Mouse (Mus musculus): ENCODE measurements around the gene Plcg2. TPM values are rescaled to one million over a fixed set of nuclear protein-coding genes. Genes with fewer than 3 reads are reported as not detected.

Plcg2 gene
- polyA plus RNA-seq, 1 experiment from 2014 or later = 2.0 TPM

- Histone ChIP-seq H3K9me3 (no peaks in the 10 kb centered on the region), H3K27me3 (no peaks in the 10 kb centered on the region), H3K9ac (replicated peaks) (no peak overlapping the region), H3K4me2 (replicated peaks) (no peak overlapping the region), H3K4me3 (no peak overlapping the region), H3K36me3 (no peaks in the 10 kb centered on the region), H3K4me1 (no peaks in the 10 kb centered on the region), H3K27ac (replicated peaks) (no peak overlapping the region)
- 61% methylated on average over 2 of the region's 2 CpGs for WGBS
- ATAC-seq (ENCODE audit: low FRiP score, low read depth) = no peak
These were observed 147.9 kb downstream of the Plcg2 start for GRCm38 (mm10) chr8:117646020-117646419.

- no peaks in the 10 kb centered on the region for H3K27me3 ChIP-seq
- H3K36me3 ChIP-seq = no peaks in the 10 kb centered on the region
- H3K4me3 ChIP-seq = no peak overlapping the region
- no peak overlapping the region for H3K4me2 ChIP-seq (replicated peaks)
- ATAC-seq (ENCODE audit: low FRiP score, low read depth) = no peak
- no peaks in the 10 kb centered on the region for H3K9me3 ChIP-seq
- WGBS = 79% methylated on average over 5 of the region's 5 CpGs
- H3K27ac ChIP-seq (replicated peaks) = no peak overlapping the region
- no peak overlapping the region for H3K9ac ChIP-seq (replicated peaks)
- no peaks in the 10 kb centered on the region for H3K4me1 ChIP-seq
These were observed 148.3 kb downstream of the Plcg2 start for GRCm38 (mm10) chr8:117646440-117646839.

DNA sequence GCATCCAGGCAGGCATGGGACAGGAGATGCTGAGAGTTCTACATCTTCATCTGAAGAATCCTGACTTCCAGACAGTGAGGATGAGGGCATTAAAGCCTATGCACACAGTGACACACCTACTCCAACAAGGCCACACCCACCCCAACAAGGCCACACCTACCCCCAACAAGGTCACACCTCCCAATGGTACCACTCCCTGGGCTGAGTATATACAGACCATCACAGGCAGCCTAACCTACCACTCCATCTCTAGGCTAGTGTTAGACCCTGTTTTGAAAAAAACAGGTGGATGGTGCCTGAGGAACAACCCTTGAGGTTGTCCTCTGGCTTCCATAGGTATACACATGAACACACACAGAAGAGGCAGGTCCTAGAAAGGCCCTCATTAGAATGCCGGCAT, 154.2 kb downstream of the Plcg2 start:
- Histone ChIP-seq H3K27me3 (no peaks in the 10 kb centered on the region), H3K9ac (replicated peaks) (no peak overlapping the region)
- ATAC-seq (ENCODE audit: low FRiP score, low read depth) = no peak

DNA sequence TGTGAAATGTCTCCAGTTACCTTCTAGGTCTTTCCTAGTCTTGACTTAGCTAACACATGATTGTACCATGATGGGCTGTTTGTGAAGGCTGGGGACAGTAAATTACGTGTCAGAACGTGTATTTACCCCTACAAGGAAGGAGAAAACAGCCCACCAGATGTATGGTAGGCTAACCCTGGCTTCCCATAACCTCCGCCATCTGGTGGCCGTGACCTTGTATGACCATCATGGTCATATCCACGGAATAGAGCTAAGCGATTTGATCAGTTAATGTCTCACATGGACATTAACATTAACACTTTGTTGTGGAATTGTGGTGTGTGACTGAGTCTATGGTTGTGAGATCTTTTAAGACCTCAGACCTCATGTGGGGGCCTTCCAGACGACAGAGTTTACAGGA, 160.9 kb downstream of the Plcg2 start:
- Histone ChIP-seq H3K4me3 (no peak overlapping the region), H3K4me2 (replicated peaks) (no peak overlapping the region)
- no peak for ATAC-seq (ENCODE audit: low FRiP score, low read depth)

More for the DNA sequence above, 154.2 kb downstream of the Plcg2 start:
- Histone ChIP-seq H3K4me3 (no peak overlapping the region), H3K27ac (replicated peaks) (no peak overlapping the region), H3K9me3 (no peaks in the 10 kb centered on the region), H3K36me3 (no peaks in the 10 kb centered on the region), H3K4me1 (no peaks in the 10 kb centered on the region), H3K4me2 (replicated peaks) (no peak overlapping the region)
- 100% methylated on average over 1 of the region's 1 CpGs for WGBS

DNA sequence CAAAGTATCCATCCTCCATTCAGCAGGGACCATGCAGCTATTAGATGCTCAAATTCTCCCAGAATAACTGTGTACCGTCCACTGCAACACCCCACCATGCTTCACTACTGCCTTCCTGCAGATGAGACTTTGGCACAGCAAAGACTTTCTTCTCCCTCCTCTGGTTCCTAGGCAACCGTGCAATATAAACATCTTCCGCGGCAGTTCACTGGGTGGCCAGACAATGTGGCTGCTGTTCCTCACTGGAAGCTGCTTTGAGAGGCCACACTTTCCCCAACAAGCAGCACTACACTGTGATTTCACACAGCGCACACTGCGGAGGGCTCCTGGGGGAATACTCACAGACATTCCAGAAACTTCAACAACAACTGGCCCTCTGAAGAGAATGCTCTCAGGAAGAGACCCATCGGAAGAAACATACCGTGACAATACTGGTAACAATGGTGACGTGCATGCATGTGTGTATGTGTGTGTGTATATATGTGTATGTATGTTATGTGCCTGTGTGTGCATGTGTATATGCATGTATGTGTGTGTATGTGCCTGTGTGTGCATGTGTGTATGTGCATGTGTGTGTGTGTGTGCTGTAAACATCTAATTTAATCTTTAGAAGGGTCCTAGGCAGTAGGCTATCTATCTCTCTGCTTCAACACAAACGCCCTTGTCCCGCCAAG, 162.4 kb downstream of the Plcg2 start:
- peak; percentile 72 for ATAC-seq (ENCODE audit: low FRiP score, low read depth)
- WGBS = 37% methylated on average over 11 of the region's 11 CpGs
- no peaks in the 10 kb centered on the region for H3K27me3 ChIP-seq
- peak overlapping the region; percentile 5; the same call in 1 of the 2 replicates for H3K4me2 ChIP-seq (replicated peaks)
- H3K4me1 ChIP-seq = peaks cover 12% of the 10 kb centered on the region
- no peak overlapping the region for H3K27ac ChIP-seq (replicated peaks)
- no peaks in the 10 kb centered on the region for H3K36me3 ChIP-seq
- H3K4me3 ChIP-seq = no peak overlapping the region
- H3K9ac ChIP-seq (replicated peaks) = no peak overlapping the region
- no peaks in the 10 kb centered on the region for H3K9me3 ChIP-seq

More for the DNA sequence above, 160.9 kb downstream of the Plcg2 start:
- no peak overlapping the region for H3K27ac ChIP-seq (replicated peaks)
- H3K4me1 ChIP-seq = peaks cover 12% of the 10 kb centered on the region
- H3K9ac ChIP-seq (replicated peaks) = no peak overlapping the region
- H3K9me3 ChIP-seq = no peaks in the 10 kb centered on the region
- WGBS = 79% methylated on average over 7 of the region's 7 CpGs
- no peaks in the 10 kb centered on the region for H3K36me3 ChIP-seq
- H3K27me3 ChIP-seq = no peaks in the 10 kb centered on the region

GRCm38 (mm10) chr8:117667349-117668124, 169.4 kb downstream of the Plcg2 start:
- Histone ChIP-seq H3K36me3 (no peaks in the 10 kb centered on the region), H3K9me3 (no peaks in the 10 kb centered on the region), H3K27ac (replicated peaks) (no peak overlapping the region), H3K27me3 (no peaks in the 10 kb centered on the region), H3K4me1 (0 out of 2 replicates have a peak, but pooled peaks cover 2% of the 10 kb centered on the region), H3K9ac (replicated peaks) (no peak overlapping the region), H3K4me2 (replicated peaks) (no peak overlapping the region), H3K4me3 (no peak overlapping the region)
- no peak for ATAC-seq (ENCODE audit: low FRiP score, low read depth)
- 84% methylated on average over 13 of the region's 13 CpGs for WGBS

DNA sequence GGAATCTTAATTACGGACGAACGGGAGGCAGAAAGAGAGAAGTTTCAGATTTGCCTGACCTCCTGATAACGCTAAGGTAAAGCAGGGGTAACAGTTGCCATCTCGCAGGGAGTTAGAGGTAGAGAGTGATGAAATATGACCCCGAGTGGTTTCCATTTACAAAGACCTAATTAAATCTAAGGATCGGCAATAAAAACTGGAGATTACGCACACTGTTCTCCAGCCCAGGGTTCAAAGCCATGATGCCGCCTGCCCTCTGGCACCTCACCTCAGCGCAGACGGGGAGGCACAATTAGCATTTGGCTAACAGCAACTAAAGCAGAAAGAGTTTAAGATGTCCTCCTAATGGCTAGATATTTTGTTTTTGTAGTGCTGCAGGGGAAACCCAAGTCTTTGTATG, 172.4 kb downstream of the Plcg2 start:
- no peaks in the 10 kb centered on the region for H3K36me3 ChIP-seq
- 50% methylated on average over 11 of the region's 11 CpGs for WGBS
- H3K4me2 ChIP-seq (replicated peaks) = no peak overlapping the region
- no peak overlapping the region for H3K4me3 ChIP-seq
- 0 out of 2 replicates have a peak, but pooled peaks cover 2% of the 10 kb centered on the region for H3K4me1 ChIP-seq
- no peaks in the 10 kb centered on the region for H3K27me3 ChIP-seq
- no peak overlapping the region for H3K27ac ChIP-seq (replicated peaks)
- ATAC-seq (ENCODE audit: low FRiP score, low read depth) = no peak
- no peak overlapping the region for H3K9ac ChIP-seq (replicated peaks)
- no peaks in the 10 kb centered on the region for H3K9me3 ChIP-seq

DNA sequence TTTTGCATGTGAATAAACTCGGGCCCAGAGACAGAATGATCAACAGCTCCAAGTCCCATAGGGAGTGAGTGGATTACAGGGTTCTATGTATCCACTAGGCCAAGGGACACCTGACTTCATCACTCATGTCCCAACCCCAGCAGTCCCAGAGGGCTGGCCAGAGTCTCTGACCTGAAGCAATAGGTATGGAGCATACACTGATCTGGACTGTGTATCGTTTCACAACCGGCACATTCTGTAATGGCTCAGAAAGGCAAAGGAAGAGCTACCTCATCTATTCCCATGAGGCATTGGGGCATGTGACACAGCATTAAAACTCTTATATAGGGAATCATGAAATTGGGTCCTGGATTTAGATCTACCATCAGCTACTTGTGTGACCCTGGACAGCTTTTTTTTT, 174.5 kb downstream of the Plcg2 start:
- Histone ChIP-seq H3K9me3 (no peaks in the 10 kb centered on the region), H3K4me3 (no peak overlapping the region), H3K4me1 (0 out of 2 replicates have a peak, but pooled peaks cover 2% of the 10 kb centered on the region), H3K27me3 (no peaks in the 10 kb centered on the region), H3K4me2 (replicated peaks) (no peak overlapping the region; the same call in 1 of the 2 replicates), H3K27ac (replicated peaks) (no peak overlapping the region), H3K9ac (replicated peaks) (no peak overlapping the region), H3K36me3 (no peaks in the 10 kb centered on the region)
- ATAC-seq (ENCODE audit: low FRiP score, low read depth) = no peak
- 82% methylated on average over 3 of the region's 3 CpGs for WGBS

DNA sequence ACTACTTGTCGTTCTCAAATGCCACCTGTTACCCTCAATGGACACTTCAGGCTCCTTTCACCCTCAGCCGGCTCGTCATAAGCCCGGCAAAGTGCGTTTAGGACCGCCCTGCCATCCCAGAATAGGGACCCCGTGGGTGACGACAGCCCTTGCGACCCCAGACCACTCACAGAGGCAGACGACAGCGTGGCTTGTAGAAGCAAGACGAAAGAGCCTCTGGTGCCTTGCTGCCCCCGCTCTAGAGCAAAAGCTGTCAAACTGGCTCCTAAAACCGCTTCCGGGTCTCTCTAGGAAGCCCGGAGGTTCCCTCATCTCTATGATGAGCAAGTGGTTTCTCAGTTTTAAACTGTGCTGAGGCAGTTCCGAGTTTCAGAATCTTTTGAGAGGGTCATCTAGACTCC, 175.3 kb downstream of the Plcg2 start, which contains the start of gene Sdr42e1:
Sdr42e1 (minus strand) TSS at position 260 of the 401 bp plus-strand sequence.
- Histone ChIP-seq H3K4me1 (0 out of 2 replicates have a peak, but pooled peaks cover 2% of the 10 kb centered on the region), H3K4me2 (replicated peaks) (peak within 1 kb of the TSS; percentile 51), H3K4me3 (peak within 1 kb of the TSS; percentile 41), H3K36me3 (no peaks in the 10 kb centered on the region), H3K27me3 (no peaks in the 10 kb centered on the region), H3K9me3 (no peaks in the 10 kb centered on the region), H3K27ac (replicated peaks) (no peak within 1 kb of the TSS), H3K9ac (replicated peaks) (0 out of 2 replicates have a peak within 1 kb of the TSS, but pooled peaks have one; percentile 8)
- 18% methylated on average over 17 of the region's 17 CpGs for WGBS
- ATAC-seq (ENCODE audit: low FRiP score, low read depth) = no peak

GRCm38 (mm10) chr8:117675171-117675570, 177.1 kb downstream of the Plcg2 start:
- ATAC-seq (ENCODE audit: low FRiP score, low read depth) = no peak

DNA sequence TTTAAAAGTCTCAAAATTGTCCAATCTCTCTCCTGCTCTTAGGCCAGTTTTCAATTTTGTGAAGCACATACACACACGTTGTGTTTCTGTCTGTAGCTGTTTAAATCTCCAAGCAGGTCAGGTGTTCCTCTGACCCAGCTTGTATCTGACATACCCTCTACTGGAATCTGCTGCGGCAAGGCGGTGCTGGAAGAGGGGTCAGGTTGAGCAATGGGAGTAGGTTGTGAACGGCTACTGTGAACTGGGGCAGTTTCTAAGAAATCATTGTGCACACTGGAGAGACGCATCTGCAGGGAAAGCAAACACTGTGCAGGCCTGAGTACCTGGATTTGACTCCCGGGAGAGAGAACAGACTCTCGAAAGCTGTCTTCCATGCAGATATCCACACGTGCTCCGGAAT, 178.4 kb downstream of the Plcg2 start:
- no peaks in the 10 kb centered on the region for H3K27me3 ChIP-seq
- H3K4me1 ChIP-seq = 0 out of 2 replicates have a peak, but pooled peaks cover 2% of the 10 kb centered on the region
- H3K4me2 ChIP-seq (replicated peaks) = no peak overlapping the region
- H3K36me3 ChIP-seq = no peaks in the 10 kb centered on the region
- ATAC-seq (ENCODE audit: low FRiP score, low read depth) = no peak
- H3K9ac ChIP-seq (replicated peaks) = no peak overlapping the region
- no peak overlapping the region for H3K27ac ChIP-seq (replicated peaks)
- no peak overlapping the region for H3K4me3 ChIP-seq
- 76% methylated on average over 9 of the region's 9 CpGs for WGBS
- H3K9me3 ChIP-seq = no peaks in the 10 kb centered on the region

More at GRCm38 (mm10) chr8:117675171-117675570, 177.1 kb downstream of the Plcg2 start:
- Histone ChIP-seq H3K27me3 (no peaks in the 10 kb centered on the region), H3K27ac (replicated peaks) (no peak overlapping the region), H3K4me1 (0 out of 2 replicates have a peak, but pooled peaks cover 2% of the 10 kb centered on the region), H3K4me3 (no peak overlapping the region), H3K9ac (replicated peaks) (no peak overlapping the region), H3K36me3 (no peaks in the 10 kb centered on the region), H3K9me3 (no peaks in the 10 kb centered on the region), H3K4me2 (replicated peaks) (no peak overlapping the region)
- 81% methylated on average over 5 of the region's 5 CpGs for WGBS

DNA sequence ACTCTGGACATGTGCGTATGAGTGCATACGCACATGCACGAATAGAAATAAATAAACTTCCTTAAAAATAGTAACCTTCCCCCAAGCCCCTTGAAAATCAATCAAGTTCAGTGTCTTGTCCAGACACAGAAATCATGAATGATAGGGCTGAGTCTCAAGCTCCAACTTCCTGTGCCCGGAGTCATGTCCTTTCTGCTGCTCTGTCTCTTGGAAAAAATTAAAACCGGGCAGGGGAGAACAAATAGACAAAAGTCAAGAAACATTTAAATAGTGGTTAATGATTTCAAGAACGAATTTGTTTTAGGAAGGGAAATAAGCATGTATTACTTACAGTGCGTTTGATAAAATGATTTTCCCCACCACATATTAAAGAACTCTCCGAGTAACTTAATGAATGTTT, 178.9 kb downstream of the Plcg2 start:
- H3K4me3 ChIP-seq = no peak overlapping the region
- no peaks in the 10 kb centered on the region for H3K36me3 ChIP-seq
- no peak overlapping the region for H3K9ac ChIP-seq (replicated peaks)
- no peaks in the 10 kb centered on the region for H3K9me3 ChIP-seq
- no peak overlapping the region for H3K4me2 ChIP-seq (replicated peaks)
- WGBS = 87% methylated on average over 8 of the region's 8 CpGs
- no peaks in the 10 kb centered on the region for H3K27me3 ChIP-seq
- H3K4me1 ChIP-seq = 0 out of 2 replicates have a peak, but pooled peaks cover 2% of the 10 kb centered on the region
- no peak for ATAC-seq (ENCODE audit: low FRiP score, low read depth)
- H3K27ac ChIP-seq (replicated peaks) = no peak overlapping the region

Measured in midbrain, embryonic 12.5 days (tissue).